ENCODE assay signal across 19 mouse cellular contexts in genomic region chr2:83682282-83682681, GRCm38 (mm10). TPM values are rescaled to one million over a fixed set of nuclear protein-coding genes. Genes with fewer than 3 reads are reported as not detected.
DNase-seq lines count a peak whose midpoint lies in the region; ATAC-seq lines count a peak whose summit lies in the region.
"Had no signal": no experiment of that assay in that cellular context is flagged by ENCODE, and none has a peak within 500 bp of the region (broad histone marks: within the 10 kb centered on the region; RNA-seq: fewer than 3 reads in every experiment).

No protein-coding gene starts in this region.

- no peak overlapping the region for H3K9ac ChIP-seq in kidney, embryonic 16.5 days (replicated peaks; ENCODE audit: low read length)
- H3K9ac ChIP-seq: forebrain, postnatal 0 days; heart, embryonic 12.5 days; hindbrain, embryonic 12.5 days; liver, embryonic 13.5 days had no signal

- DNase-seq in adrenal gland, postnatal 36 days: peak; percentile 13 to 25
- no peak for DNase-seq in adrenal gland, postnatal 14 days
- no peak for DNase-seq in kidney, adult 18-20 months
- peak; percentile 27 for DNase-seq in testis, postnatal 14 days (ENCODE audit: low spot score)
- DNase-seq in testis, postnatal 10 days (ENCODE audit: low spot score): no peak
- DNase-seq: cerebellum, adult 11-12 months; forebrain, postnatal 0 days; gastrocnemius, postnatal 10 days; kidney, postnatal 36 days; liver, embryonic 13.5 days; thymus, postnatal 25 days had no signal

- H3K4me3 ChIP-seq in kidney, embryonic 16.5 days (ENCODE audit: low read length): no peak overlapping the region
- H3K4me3 ChIP-seq: erythroblast, embryonic 14.5 days; heart, embryonic 12.5 days; hindbrain, embryonic 12.5 days; limb, embryonic 10.5 days; liver, embryonic 13.5 days; megakaryocyte, embryonic 14.5 days had no signal

- no peaks in the 10 kb centered on the region for H3K27me3 ChIP-seq in kidney, embryonic 16.5 days (ENCODE audit: insufficient read depth, low read length)
- H3K27me3 ChIP-seq: heart, embryonic 12.5 days; hindbrain, embryonic 12.5 days; liver, embryonic 13.5 days; megakaryocyte, embryonic 14.5 days had no signal

- no peaks in the 10 kb centered on the region for H3K36me3 ChIP-seq in kidney, embryonic 16.5 days (ENCODE audit: insufficient read depth, low read length)
- H3K36me3 ChIP-seq: heart, embryonic 12.5 days; hindbrain, embryonic 12.5 days; limb, embryonic 10.5 days; liver, embryonic 13.5 days had no signal

- H3K4me2 ChIP-seq in kidney, embryonic 16.5 days (replicated peaks; ENCODE audit: low read depth, low read length): 0 out of 2 replicates have a peak overlapping the region, but pooled peaks have one; percentile 15
- H3K4me2 ChIP-seq: heart, embryonic 12.5 days; hindbrain, embryonic 12.5 days; liver, embryonic 13.5 days had no signal

- H3K27ac ChIP-seq in kidney, embryonic 16.5 days (ENCODE audit: low read length): peak overlapping the region; percentile 80
- H3K27ac ChIP-seq: hindbrain, embryonic 12.5 days; limb, embryonic 10.5 days; liver, embryonic 13.5 days had no signal

- ATAC-seq in kidney, embryonic 16.5 days (ENCODE audit: low FRiP score, low TSS enrichment): no peak; the same call in 1 of the 2 replicates
- ATAC-seq in erythroblast, adult 5-6 weeks (replicated peaks; ENCODE audit: low FRiP score, poor library complexity, severe bottlenecking): no peak
- ATAC-seq in cerebellum, adult (ENCODE audit: insufficient number of reproducible peaks, low FRiP score, low TSS enrichment): no peak
- ATAC-seq: forebrain, postnatal 0 days had no signal

- 28% methylated on average over 8 of the region's 8 CpGs for WGBS in kidney, embryonic 16.5 days

- peaks cover 13% of the 10 kb centered on the region for H3K4me1 ChIP-seq in kidney, embryonic 16.5 days (ENCODE audit: insufficient read depth, low read length)
- H3K4me1 ChIP-seq: hindbrain, embryonic 12.5 days; megakaryocyte, embryonic 14.5 days had no signal

- no peaks in the 10 kb centered on the region for H3K9me3 ChIP-seq in kidney, embryonic 16.5 days (ENCODE audit: low read length)
- H3K9me3 ChIP-seq: heart, embryonic 12.5 days; hindbrain, embryonic 12.5 days; limb, embryonic 10.5 days; liver, embryonic 13.5 days had no signal

RNA-seq across cellular contexts. Expression of gene Zc3h15, which starts 38.0 kb away (rescaled TPM):
- 100 to 1,000 TPM in 1 of 2 experiments, 10 to 100 TPM in 1; 99.7 to 104 TPM for total RNA-seq in adrenal gland, postnatal 36 days (2021)
- total RNA-seq in adrenal gland, postnatal 14 days (2021): 94.0 and 102 TPM in 2 replicates
- 120 and 146 TPM in 2 replicates for polyA plus RNA-seq in kidney, embryonic 16.5 days (2015; fragmentation: Nextera tagmentation; extraction: Ambion mirVana)
- 54.6 and 65.2 TPM in 2 replicates for total RNA-seq in erythroblast, adult 5-6 weeks (2015; ENCODE audit: low replicate concordance)
- total RNA-seq in erythroblast, adult 5-6 weeks (2017; ENCODE audit: low replicate concordance): 96.3 and 134 TPM in 2 replicates

RNA-seq across cellular contexts. Expression of gene Itgav, which starts 41.9 kb away (rescaled TPM):
- total RNA-seq in adrenal gland, postnatal 36 days (2021): 100 to 1,000 TPM; 122 to 131 TPM
- 73.3 and 77.0 TPM in 2 replicates for total RNA-seq in adrenal gland, postnatal 14 days (2021)
- 77.1 and 88.9 TPM in 2 replicates for polyA plus RNA-seq in kidney, embryonic 16.5 days (2015; fragmentation: Nextera tagmentation; extraction: Ambion mirVana)
- 5.6 and 14.0 TPM in 2 replicates for total RNA-seq in erythroblast, adult 5-6 weeks (2015; ENCODE audit: low replicate concordance)
- 3.5 and 5.3 TPM in 2 replicates for total RNA-seq in erythroblast, adult 5-6 weeks (2017; ENCODE audit: low replicate concordance)

Comparison
In these comparisons a context has a peak if more than half of its experiments do, and no peak if none do; other contexts are left out.
1. DNase-seq: peak in adrenal gland, postnatal 36 days (2 of 2) and testis, postnatal 14 days (single experiment); none in adrenal gland, postnatal 14 days (single experiment), kidney, adult 18-20 months (single experiment) and testis, postnatal 10 days (single experiment).